Mouse (Mus musculus): ENCODE results near the gene Igfbpl1.

DNA sequence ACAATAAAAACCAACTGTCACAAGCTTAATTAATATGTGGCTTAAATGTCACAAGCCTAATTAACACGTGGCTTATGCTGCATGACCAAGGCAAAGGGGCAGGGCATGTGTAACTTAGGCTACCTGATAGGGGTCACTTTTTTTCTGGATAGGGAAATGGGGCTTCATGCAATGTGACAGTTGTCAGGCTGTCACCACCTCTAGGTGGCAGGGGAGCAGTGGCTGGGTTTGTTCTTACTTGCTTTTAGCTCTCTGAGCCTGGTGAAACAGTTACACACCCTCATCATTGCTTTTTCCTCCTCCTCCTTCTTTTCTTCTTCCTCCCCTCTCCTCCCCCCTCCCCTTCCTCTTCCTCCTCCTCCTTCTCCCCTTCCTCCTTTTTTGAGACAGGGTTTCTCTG is 43.1 kb downstream of the Igfbpl1 start:
- TF ChIP-seq CTCF (IDR thresholded peaks at IDR 0.05; ENCODE audit: extremely low read depth, insufficient read length, insufficient replicate concordance, low read depth, low read length) (peak; percentile 10; the same call in 1 of the 2 replicates), POLR2A (IDR thresholded peaks at IDR 0.05; ENCODE audit: low read depth, low read length) (no peak)

Measured in small intestine, adult 2 months (tissue).